Mouse (Mus musculus): Measurements from ENCODE around the gene Myo1d.

Myo1d gene

DNA sequence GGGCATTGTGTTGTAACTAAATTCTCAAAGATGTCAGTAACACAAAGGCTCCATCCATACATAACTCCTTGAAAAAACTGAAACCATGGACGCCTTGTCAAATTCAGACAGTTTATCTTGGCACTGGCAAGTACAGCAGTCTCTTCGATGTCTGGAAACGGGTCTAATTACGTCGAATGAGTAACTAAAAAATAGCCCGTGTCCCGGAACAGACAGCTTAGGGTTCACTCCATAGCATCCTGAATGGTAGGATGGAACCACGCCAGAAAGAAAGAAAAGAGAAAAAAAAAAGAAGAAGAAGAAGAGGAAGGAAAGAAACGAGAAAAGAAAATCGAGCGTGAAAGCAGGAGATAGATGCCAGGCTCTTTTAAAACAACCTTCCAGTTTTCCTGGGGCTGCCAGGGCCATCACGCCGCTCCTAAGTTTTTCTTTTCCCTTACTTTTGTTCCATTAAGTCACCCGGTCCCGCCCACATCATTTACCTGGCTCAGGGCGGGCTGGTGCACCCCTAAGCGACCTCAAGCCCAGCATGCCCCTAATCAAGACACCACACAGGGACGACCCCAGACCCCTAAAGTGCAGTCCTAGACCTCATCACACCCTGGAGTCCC lies 804 bp downstream of the Myo1d start:
- no peak for DNase-seq (ENCODE audit: low spot score)

- no peak for DNase-seq (ENCODE audit: low spot score)
Measured at GRCm38 (mm10) chr11:80778157-80778556, 1.7 kb downstream of the Myo1d start.

DNA sequence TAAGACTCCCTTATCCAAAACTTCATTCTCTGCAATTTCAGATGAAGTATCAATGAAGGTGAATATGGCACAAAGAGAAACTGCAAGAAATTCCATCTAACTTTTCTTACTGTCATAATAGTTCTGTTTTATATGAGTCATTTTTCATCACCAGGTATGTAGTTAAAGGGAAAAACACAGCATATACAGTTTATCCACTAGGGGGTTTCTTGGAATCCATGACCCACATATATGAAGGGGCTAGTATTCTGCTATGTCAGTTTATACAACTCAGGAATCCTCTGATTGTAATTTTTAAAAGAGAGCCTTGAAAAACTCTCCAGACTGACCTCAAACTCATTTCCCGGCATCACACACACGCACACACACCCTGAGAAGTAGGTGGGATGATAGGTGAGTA lies 2.1 kb downstream of the Myo1d start:
- no peak for DNase-seq (ENCODE audit: low spot score)

DNA sequence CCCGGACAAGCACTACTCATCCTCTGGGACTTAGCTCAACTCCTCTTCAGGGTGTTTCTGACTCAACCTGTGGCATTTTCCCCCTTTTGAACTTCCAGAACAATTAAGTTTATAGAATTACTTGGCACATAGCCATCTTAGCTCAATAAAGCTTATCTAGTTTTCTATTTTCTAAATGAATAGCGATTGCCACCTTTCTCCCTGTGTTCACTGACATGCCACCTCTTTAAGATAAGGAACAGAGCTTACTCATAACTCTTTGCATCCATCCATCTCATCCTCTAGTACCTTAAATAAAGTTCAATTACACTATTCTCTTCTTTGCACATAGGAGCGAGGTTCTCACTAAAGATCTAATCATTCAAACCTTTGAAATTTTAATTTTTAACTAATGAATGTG lies 4.3 kb downstream of the Myo1d start:
- DNase-seq (ENCODE audit: low spot score), result no peak

- DNase-seq (ENCODE audit: low spot score), result no peak
Measured at GRCm38 (mm10) chr11:80772595-80773210, 7.1 kb downstream of the Myo1d start.

GRCm38 (mm10) chr11:80771596-80772250 lies 8.1 kb downstream of the Myo1d start:
- DNase-seq (ENCODE audit: low spot score), result no peak

- DNase-seq (ENCODE audit: low spot score), result no peak
Measured at GRCm38 (mm10) chr11:80771186-80771585, 8.6 kb downstream of the Myo1d start.

- no peak for DNase-seq (ENCODE audit: low spot score)
Measured at GRCm38 (mm10) chr11:80767320-80767617, 12.6 kb downstream of the Myo1d start.

- no peak for DNase-seq (ENCODE audit: low spot score)
Measured at GRCm38 (mm10) chr11:80766472-80767319, 13.1 kb downstream of the Myo1d start.

DNA sequence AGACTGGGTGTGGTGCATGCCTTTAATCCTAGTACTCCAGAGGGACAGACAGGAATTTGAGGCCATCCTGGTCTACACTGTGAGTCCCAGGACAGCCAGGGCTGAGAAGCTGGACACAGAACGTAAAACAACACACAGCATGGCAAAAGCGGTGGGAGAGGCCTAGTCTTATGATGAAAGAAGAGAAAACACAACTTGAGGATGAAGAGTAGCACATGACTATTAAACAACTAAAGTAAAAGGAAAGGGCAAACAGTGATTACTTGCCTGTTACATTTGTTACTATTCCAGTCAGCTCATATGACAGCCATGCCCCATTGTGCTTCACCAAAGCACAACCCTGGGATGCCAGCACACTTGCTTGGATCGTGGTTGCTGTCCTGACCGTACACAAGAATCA lies 13.8 kb downstream of the Myo1d start:
- no peak for DNase-seq (ENCODE audit: low spot score)

DNA sequence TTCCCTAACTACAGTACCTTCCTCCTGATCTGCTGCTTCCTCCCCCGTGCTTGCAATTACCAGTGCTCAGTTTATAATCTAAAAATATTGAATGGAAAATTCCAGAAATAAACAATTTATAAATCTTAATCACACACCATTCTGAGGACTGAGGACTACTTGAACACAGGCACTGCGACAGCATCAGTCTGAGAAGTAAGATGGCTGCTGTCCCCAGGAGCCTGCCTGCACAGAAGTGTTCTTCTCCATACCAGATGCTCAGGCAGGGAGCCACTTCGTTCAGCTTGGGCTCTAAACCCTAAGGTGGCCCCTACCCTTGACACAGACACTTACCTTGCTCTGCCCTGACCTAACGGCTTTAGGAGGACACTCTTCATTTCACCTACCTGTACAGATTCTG lies 17.8 kb downstream of the Myo1d start:
- DNase-seq (ENCODE audit: low spot score), result no peak

GRCm38 (mm10) chr11:80761285-80761974 lies 18.4 kb downstream of the Myo1d start:
- DNase-seq (ENCODE audit: low spot score), result no peak

GRCm38 (mm10) chr11:80759023-80759422 lies 20.8 kb downstream of the Myo1d start:
- no peak for DNase-seq (ENCODE audit: low spot score)

- DNase-seq (ENCODE audit: low spot score), result no peak
Measured at GRCm38 (mm10) chr11:80754201-80754600, 25.6 kb downstream of the Myo1d start.

DNA sequence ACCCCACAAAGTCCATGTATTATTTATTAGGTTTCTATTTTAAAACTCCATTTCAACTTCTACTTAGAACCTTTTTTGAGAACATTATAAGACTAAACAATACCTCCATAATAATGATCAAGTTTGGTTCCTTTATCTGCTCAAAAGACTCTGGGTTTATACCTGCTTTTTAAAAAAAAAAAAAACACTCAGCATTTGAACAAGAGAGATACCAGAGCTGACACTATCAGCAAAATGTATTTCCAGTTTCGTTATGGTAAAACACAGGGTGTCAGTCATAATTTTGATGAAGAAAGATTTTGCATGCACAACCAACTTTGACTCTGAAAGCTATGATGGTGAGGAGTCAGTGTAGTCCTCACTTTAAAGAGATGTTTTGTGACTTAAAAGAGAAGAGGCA lies 28.7 kb downstream of the Myo1d start:
- no peak for DNase-seq (ENCODE audit: low spot score)

DNA sequence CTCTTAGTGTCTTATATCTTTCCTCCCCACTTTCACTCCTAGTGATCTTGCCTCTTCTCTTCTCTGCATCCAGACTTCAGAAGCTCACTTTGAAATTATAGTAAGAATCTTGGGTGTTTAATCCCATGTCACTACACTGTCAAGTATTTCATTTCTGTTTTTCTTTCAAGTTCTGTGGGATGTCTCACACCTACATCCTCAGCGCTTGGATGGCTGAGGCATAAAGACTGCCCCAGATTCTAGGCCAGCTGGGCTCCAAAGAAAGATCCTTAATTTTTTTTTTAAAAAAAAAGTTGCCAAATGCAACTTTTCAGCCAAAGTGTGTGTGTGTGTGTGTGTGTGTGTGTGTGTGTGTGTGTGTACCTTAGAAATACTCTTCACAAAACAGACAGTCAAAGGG lies 30.6 kb downstream of the Myo1d start:
- DNase-seq (ENCODE audit: low spot score), result no peak

DNA sequence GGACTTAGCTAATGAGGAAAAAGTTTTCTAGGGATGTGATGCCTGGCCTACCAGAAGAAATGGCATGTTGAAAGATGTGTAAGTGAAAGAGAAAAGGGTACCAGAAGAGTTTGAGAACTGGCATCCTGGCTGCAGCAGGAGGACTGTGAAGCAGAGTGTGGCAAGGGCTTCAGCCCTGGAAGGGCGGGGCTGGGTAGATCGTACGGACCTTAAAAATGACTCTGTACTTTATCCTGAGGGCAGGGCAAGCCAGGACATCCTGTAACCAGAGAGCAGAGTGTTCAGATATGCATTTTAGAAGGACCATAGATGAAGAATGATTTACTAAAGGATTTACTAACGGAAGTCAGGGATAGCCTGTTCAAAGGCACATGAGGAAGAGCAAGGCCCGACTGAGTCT lies 34.4 kb downstream of the Myo1d start:
- DNase-seq (ENCODE audit: low spot score), result no peak

DNA sequence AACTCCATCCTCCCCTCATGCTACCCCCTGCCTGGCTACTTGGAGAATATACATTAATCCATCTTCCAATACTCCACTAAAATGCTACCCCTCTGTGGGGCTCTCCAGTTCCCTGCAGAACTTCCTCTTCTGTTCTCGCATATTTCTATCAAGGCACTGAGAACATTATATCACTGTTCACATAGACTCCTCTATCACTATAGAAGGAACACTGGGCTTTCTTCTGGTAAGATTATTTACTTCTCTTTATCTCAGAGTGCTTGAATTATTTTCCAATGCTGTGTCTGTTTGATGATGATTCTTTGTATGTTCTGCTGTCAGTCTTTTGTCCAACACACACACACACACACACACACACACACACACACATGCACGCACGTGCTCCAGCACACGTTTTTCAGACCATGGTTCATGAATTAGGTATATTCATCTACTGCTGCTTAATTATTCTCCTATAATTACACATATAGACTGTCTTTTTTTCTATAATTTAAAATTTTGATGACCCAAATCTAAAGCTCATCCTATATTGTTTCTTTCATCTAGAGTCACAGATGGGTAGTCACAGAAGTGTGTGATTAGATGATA lies 35.9 kb downstream of the Myo1d start:
- no peak for DNase-seq (ENCODE audit: low spot score)

- no peak for DNase-seq (ENCODE audit: low spot score)
Measured at GRCm38 (mm10) chr11:80742462-80742861, 37.4 kb downstream of the Myo1d start.

DNA sequence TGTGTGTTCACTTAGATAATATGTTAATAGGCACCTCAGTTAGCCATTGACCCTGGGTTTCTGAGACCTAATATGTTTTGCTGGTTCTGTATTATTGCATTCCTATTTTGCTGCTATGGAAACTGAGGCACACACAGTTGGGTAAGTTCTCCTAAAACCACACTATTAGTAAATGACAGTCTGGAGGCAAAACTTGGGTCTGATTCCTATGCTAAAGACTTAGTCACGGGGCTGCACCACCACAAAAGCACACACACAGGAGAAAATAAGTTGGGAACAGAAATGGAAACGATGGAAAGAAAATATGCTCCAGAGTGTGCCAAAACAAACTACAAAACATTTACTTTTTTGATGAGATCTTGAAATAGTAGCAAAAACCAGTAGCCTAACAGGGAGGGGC lies 45.1 kb downstream of the Myo1d start:
- DNase-seq (ENCODE audit: low spot score), result no peak

DNA sequence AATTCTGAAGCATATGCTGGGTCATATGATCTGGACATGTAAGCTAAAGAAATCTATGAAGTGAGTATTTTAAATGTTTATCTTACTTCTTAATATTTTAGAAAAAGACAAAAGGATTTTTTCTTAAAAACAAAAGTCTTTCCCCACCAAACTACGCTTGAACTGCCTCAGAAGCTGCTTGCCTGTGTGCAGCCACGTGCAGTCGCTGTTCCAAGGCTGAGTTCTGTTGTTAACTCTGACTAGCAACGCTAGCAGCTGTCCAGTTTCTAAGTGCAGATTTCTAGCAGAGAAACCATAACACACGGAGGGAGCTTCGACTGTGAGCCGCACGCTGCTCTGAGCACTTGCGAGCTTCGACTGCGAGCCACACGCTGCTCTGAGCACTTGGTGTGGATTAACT lies 55.1 kb downstream of the Myo1d start:
- no peak for DNase-seq (ENCODE audit: low spot score)
